Mouse (Mus musculus): Measurements from ENCODE around the gene Csf3r.

- TF ChIP-seq POLR2A (IDR thresholded peaks at IDR 0.05; ENCODE audit: low read depth, low read length) (no peak), CTCF (IDR thresholded peaks at IDR 0.05; ENCODE audit: extremely low read depth, insufficient read depth, insufficient read length, insufficient replicate concordance) (no peak)
Measured at GRCm38 (mm10) chr4:126001311-126002199, 22.8 kb upstream of the Csf3r start.

All from spleen, adult 2 months (tissue).